Mouse (Mus musculus) layer of hippocampus, adult 11-12 months (tissue): ENCODE data around the gene Nectin4.

Source experiments
- DNase-seq: peaks from one replicate; pipeline ENCODE4 v3.0.0; 2022; ENCODE audit warnings: low spot score

Gene Nectin4

DNA sequence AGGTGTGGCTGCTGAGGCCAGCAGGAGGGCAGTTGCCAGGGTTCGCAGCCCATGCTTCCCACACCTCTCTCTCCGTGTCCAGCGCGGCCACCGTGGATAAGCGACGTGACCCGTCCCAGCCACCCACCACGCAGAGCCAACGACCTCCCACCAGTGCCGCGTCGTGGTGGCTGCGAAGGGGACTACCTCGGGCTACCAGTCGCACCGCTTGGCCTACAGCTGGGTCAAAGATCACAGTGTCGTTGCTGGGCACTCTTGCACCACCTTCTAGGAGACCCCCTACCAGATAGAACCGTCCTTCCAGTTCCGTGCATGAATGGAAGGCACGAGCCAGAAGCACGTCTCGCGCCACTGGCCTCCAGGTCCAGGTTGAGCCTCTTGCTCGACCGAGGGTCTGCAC, 9.6 kb upstream of the Nectin4 start:
- DNase-seq: peak; percentile 42

DNA sequence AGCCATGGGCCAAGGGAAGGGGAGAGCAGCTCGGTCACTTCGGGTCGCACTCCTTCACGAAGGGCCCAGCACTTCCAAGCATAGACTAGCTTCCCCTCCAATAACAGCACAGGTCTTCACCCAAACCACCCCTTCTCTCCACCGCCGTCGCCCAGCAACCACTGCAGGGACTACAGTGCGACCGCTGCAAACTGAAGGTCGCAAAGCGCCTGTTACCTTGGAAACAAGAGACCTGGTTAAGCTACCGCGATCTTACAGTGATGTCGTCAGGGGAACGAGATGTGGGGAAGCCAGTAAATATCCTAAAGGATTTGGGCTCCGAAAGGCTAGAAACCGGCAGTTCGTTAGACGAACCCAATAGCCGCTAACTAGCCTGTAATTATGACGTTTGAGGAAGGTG, 9.2 kb upstream of the Nectin4 start, which contains the start of gene Klhdc9:
Gene Klhdc9, minus strand, starts transcription at position 143 of the 400 bp plus-strand sequence.
- peak; percentile 89 for DNase-seq

DNA sequence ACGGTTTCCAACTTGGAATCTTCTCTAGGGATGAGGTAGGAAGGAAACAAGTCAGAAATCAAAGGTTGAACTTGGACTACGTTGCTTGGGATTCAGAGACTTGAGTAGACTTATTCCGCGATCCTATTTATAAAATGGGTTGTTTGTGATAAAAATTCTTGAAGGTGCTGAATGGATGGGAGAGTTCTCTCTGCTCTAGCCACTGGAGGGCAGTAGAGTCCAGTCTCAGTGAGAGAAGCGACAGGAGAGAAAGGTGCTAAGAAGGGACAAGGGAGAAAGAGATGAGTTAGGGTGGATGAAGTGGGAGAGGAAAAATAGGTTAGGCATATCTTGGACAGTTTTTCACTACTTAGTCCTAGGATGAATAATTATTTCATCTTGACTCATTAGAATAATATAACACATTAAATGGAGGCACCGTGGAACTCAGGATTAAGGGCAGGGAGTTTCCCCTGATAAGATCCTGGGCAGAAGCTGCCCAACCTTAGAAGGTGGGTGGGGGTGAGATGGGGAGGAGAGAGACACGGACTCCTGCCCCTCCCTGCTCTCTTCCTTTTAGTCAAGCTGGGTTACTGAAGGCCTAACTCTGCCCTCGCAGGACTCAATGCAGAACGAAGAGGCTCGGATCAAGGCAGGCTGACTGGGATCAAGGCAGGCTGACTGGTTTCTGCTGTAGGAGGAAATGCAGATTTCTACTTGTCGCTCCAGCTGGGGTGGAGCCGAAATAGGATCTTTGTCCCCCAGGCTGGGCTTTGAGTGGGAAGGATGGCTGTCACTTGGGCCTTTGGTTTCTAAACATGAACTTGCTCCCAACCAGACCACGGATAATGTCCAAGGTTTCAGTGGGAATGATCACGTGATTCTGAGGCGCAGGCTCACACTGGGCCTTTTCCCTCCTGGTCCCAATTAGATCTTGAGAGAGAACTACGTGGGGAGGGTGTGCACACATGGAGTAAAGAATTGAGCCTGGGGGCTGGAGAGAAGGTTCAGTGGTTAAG, 8.5 kb upstream of the Nectin4 start:
- DNase-seq: peak; percentile 78

DNA sequence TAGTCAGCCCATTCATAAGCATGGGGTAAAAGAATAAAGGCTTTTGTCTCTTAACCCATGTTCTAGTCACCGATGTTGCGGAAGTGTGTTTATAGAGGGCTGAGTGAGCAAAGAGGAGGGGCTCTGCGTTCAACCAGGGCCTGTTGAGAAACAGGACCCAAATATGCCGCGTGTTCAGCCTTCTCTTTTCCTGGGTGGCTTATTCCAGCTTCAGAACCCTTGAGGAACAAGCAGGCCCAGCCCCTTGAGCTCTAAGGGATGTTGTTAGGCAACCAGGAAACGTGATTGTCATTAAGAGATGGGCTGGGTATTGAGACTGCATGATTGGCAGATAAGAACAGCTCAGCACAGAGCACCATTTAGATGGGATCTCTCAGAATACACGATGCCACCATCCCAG, 4.0 kb upstream of the Nectin4 start:
- no peak for DNase-seq

DNA sequence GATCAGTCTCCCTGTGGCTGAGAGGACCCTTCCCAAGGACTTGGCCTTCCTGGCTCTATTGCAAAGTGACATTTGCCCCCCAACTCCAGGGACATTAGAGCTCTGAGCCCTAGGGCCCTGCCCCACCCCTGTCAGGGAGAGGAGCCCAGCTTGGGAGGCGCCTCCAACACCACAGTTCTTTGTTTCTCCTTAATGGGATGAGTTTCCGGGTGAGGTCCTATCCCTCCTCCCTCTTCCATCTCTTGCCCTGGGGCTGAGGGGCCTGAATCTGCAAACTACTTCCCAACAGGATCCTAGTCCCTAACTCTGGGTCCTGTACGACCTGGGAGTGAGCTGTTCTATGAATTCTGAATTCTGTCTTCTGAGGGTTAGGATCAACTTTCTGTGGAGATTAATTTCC, 3.0 kb downstream of the Nectin4 start:
- no peak for DNase-seq

DNA sequence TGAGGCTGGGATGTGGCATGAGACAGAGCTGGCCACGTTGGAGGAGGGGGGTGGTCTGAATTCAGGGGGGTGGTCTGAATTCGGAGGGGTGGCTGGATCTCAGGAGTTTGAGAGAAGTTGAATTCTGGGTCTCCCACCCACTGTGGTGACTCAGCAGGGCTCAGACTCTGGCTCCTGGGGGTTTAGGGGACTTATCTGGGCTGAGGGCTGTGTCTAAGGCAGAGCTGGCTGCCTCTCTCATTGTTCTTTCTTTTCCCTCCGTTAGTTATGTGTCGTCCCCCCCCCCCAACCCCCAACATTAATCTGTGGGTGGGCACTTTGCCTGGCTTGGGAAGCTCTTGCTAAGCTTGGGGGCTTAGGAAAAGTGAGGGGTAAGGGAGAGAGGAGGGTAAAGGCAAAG, 4.0 kb downstream of the Nectin4 start:
- no peak for DNase-seq

DNA sequence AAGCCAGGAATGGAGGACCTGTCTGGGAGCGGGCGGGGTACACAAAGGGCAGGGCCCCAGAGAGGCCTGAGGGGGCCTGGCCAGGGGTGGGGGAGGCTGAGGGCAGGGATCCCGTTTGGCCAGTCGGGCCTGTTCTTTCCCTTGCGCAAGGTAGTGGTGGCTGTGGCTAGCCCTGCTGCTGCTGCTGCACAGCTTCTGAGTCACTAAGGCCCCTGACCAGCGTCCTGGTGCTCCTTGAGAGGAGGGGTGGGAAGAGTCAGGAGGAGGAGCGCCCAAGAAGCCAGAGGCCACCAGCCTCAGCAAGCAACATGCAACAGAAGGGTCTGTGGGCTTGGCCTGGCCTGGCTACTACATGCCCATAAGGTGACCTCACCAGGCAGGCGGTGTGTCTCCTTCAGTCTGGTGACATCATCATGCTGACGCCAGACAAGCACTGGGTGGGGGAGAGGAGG, 5.8 kb downstream of the Nectin4 start:
- no peak for DNase-seq

DNA sequence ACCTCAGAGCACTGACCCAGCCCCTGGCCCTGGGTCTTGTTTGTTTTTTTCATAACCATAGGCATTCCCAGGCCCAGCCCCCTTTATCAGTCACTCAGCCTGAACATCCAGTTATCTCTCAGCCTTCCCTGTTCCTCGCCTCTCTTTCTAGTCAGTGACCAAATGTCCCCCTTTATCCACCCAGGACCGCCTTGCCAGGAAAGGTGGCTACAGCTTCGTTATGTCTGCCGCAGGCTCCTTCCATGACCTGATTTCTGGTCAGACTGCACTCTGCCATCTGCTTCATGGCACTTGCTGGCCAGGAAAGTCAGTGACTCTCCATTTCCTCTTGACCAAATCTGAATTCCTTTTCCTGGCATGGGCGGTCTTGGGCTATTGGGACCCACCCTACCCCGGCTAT, 8.4 kb downstream of the Nectin4 start:
- no peak for DNase-seq

DNA sequence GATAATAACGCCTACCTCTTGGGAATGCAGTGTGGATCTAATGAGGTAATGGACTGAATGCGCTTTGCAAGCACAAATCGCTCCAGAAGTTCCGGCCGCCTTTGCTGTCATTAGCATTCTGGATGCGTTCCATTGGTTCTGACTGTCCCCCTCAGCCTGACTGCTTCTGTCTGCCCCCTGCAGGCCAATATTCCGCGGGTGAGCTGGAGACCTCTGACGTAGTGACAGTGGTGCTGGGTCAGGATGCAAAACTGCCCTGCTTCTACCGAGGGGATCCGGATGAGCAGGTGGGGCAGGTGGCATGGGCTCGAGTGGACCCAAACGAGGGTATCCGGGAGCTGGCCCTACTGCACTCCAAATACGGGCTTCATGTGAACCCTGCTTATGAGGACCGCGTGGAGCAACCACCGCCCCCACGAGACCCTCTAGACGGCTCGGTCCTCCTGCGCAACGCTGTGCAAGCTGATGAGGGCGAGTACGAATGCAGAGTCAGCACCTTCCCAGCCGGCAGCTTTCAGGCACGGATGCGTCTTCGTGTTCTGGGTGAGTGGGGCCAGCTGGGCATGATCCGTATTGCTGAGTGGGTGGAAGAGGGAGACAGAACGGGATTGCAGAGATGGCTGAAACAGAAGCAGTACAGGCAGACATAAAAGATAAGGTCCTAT, 10.2 kb downstream of the Nectin4 start:
- peak; percentile 86 for DNase-seq

DNA sequence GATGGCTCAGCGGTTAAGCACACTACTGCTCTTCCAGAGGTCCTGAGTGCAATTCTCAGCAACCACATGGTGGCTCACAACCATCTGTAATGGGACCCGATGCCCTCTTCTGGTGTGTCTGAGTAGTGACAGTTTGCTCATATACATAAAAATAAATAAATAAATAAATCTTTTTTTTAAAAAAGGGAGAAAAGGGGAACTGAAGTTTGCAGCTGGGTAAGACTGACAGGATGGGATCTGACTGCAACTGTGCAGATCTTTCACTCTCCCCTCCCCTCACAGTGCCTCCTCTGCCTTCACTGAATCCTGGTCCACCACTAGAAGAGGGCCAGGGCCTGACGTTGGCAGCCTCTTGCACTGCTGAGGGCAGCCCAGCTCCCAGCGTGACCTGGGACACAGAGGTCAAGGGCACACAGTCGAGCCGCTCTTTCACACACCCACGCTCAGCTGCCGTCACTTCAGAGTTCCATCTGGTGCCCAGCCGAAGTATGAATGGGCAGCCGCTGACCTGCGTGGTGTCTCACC, 12.3 kb downstream of the Nectin4 start:
- no peak for DNase-seq

DNA sequence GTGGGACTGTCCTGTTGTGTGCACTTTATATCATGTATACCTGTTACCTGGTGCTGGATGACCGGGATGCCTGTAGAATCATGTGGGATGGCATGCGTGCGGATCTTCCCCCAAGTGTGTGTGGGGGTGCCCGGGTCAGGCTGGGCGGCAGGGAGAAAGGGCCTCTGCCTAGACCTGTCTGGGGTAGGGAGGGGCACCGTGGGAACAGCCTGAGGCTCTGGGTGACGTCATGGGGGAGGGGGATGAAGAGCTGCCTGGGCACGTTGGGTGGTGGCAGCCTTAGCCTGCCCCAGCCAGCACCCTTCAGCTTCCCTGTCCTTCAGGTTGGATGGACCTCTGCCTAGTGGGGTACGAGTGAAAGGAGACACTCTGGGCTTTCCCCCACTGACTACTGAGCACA, 14.5 kb downstream of the Nectin4 start:
- DNase-seq: no peak

DNA sequence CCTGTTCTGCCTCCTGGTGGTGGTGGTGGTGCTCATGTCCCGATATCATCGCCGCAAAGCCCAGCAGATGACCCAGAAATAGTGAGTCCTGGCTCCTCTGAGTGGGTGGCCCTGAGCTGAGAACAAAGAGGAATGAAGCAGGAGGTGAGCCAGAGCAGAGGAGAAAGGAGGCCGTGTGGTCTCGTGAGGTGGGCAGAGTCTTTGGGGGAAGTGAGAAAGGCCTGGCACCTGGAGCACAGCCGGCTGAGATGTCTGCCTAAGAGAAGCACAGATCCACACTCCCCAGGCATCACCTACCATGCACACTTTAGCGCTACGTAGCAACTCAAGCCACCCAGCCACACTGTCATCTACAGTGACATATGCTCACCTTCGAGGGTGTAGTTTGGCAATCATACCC, 15.3 kb downstream of the Nectin4 start:
- DNase-seq: no peak

DNA sequence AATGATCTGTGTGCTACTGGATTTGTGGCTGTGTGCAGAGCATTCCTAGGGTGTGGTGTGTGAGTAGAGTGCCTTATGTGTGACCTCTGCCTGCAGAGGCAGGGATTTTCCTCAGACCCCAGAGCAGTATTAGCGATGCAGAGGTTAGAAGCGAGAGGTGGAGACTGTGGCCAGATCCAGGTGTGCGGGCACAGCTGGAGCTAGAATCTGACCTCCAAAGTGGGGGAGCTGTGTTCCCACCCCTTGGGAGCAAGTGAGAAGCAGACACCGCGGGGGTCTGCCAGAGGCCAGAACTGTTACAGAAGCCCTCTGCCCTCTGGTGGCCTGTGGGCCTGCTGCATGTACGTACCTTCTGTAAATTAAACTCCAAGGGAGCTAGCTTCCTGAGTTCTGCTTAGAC, 17.2 kb downstream of the Nectin4 start:
- no peak for DNase-seq

DNA sequence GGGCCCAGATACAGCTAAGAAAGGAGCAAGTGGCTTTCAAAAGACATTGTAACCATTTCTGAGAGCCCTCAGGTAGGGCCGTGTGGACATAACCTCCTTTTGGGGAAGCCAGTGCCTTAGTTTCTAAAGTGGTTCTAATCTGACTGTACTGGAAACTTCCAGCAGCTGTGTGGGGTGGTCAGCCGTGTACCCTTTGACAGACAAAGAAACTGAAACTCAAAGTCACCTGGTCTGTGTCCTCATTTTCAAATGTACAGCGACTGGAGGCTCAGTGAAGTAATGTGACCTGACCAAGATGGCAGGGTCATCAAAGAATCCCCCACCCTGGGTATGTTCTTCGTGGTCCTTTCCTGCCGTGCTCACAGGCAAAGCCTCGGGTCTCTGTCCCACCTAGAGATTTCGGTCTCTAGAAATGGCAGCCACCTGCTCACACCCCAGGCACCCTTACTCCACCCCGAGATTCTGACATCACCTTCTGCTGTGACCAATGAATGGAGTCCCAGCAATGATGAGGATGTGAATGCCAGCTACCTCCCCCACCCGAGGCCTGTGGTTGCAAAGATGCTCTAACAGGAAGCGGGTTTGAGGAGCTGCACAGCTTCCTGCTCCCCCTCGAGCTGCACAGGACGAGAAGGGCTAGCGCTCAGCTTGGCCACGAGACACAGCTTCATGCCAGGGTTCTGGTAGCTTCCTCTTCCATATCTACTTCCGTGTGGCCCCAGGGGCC, 18.6 kb downstream of the Nectin4 start, which contains the start of gene Arhgap30:
Gene Arhgap30, plus strand, starts transcription at position 579 of the 727 bp plus-strand sequence.
- peak; percentile 60 for DNase-seq

DNA sequence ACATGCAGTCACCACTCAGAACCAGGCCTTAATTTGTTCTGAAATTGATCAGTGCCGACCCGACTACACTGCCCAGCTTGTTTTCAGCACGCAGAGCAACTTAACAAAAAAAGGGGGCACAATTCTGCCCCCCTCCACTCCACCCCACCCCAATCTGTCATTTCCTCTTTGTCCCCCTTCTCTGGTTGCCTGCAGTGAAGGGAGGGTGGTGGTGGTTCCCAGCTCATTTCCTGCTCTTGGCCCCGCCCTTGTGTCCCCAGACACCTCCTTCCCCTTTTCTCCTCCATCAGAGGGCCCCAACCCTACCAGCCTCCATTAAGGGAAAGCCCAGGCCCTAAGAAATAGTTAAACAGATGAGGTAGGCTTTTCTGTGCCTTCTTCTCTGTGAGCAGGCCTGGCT, 20.2 kb downstream of the Nectin4 start:
- DNase-seq: no peak

DNA sequence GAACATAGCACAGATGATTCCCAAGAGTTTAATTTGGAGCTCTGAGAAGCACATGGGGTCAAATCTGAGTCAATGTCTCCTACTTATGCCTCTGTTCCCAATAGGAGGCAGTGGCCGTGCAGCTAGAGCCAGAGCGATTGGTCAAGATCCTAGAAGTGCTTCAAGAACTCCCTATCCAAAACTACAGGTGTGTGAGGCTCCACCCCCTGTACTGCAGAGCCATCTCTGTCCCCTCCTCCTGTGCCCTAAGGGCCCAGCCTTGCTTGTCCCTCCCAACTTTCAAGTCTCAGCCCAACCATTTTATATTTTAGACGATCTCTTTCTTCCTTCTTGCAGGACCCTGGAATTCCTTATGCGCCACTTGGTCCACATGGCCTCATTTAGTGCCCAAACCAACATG, 31.9 kb downstream of the Nectin4 start:
- DNase-seq: no peak

DNA sequence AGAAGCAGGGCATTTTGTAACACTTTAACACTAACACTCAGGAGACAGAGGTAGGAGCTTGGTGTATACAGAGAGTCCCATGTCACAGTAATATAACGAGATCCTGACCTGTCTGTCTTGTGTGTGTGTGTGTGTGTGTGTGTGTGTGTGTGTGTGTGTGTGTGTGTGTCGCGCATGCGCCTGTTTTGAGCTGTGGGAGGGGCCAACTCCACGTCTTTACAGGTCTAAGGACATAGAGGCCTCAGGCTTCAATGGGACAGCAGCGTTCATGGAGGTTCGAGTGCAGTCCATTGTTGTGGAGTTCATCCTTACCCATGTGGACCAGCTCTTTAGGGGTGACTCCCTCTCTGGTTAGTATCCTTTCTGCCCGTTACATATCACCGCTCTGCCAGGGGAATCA, 33.1 kb downstream of the Nectin4 start:
- no peak for DNase-seq

DNA sequence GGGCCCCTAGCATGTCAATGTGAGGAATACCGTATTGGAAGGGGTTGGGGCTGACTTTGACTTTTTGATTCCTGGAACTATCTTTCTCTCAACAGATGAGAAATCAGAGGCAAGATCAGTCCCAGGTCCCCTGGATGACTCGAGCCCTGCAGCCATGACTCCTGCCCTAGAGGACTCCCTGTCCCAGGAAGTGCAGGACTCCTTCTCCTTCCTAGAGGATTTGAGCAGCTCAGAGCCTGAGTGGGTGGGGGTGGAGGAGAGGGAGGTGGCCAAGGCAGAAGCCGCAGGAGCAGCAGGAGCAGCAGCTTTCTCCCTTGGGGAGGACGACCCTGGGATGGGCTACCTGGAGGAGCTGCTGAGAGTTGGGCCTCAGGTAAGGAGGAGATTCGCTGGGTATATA, 37.4 kb downstream of the Nectin4 start:
- DNase-seq: no peak

DNA sequence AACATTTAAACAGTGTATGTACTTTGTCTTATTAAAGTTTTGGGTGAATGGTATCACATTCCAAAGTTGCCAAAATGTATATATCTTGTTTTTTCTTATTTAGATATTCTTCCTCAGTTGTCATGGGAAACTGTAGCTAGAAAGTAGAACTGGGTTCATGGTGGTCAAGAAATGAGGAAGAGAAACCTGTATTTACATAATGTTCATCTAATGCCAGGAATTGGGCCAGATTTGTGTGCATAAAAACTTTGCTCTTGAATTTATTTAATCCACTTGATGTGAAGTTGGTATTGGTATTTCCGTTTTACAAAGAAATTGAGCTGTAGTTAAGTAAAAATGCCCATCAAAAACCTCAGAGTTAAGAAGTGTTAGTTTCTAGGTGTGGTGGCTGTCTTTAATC, 40.3 kb downstream of the Nectin4 start:
- no peak for DNase-seq

DNA sequence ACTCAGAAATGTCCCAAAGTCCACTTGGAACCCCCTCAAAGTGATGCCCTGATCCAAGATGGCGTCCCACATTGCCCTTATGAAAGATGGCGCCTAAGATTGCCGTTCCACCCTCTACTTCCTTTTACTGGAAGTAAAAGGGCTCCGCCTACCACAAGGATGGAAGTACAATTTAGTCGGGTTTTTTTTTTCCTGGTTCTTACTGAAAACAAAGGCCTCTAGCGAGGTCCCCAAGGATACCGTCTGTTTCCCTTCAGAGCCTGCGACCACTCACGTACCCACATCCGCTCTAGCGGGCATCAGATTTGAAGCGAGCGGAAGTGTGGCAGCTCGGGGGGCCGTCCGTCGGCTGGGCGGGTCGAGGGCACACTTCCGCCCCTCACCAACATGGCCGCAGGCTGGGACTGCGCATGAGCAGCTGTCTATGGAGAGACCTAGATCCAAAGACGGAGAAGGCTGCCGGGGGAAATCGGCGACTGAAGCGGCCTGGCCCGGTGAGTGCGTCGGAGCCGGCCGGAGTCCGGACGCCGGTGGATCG, 41.1 kb downstream of the Nectin4 start, which contains the start of gene Usf1:
Gene Usf1, plus strand, starts transcription at position 367 of the 538 bp plus-strand sequence.
- DNase-seq: peak; percentile 95

DNA sequence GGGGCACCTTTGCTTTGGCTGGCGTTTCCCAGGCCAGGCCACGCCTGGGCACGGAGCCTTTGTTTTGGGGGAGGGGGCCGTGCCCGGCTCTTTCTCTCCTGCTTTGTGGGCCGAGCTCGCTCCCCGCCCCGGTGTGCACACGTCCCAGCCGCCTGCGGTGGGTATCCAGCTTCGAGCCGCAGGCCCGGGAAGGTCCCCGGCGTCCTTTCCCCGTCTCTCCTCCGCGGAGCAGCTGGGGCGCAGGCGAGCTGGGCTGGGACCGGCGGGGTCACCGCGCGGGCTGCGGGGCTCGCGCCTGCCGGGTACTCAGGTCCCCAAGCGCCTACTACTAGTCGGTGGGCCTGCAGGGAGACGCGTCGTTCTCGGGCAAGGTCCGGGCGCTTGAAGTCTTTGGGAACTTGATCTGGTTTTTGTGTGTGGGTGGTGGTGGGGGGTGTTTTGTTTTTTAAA, 41.6 kb downstream of the Nectin4 start:
- DNase-seq: no peak

DNA sequence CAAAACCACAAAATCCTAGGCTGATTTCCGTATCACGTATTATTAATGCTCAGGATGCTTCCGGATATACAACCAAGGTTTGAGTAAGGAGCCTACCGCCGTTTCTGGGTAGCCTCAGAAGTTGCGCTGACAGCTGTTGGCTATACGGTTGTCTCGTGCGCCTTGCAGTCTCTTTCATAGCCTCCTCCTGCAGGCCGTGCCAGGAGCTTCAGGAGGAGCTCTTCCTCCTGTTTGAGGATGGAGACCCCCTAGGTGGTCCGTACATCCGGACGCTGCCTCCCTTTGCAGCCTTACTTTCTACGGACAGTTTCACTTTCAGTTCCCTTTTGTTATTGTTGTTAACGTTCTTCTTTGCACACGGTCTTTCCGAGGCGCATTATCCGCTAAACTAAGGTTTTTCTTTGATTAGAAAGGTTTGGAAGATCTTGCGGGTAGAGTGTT, 42.1 kb downstream of the Nectin4 start:
- DNase-seq: peak; percentile 24
